Mouse (Mus musculus): ENCODE measurements around the gene Nup214. TPM values are rescaled to one million over a fixed set of nuclear protein-coding genes. Genes with fewer than 3 reads are reported as not detected.

Gene Nup214
- total RNA-seq, 1 experiment, result 74.3 TPM

DNA sequence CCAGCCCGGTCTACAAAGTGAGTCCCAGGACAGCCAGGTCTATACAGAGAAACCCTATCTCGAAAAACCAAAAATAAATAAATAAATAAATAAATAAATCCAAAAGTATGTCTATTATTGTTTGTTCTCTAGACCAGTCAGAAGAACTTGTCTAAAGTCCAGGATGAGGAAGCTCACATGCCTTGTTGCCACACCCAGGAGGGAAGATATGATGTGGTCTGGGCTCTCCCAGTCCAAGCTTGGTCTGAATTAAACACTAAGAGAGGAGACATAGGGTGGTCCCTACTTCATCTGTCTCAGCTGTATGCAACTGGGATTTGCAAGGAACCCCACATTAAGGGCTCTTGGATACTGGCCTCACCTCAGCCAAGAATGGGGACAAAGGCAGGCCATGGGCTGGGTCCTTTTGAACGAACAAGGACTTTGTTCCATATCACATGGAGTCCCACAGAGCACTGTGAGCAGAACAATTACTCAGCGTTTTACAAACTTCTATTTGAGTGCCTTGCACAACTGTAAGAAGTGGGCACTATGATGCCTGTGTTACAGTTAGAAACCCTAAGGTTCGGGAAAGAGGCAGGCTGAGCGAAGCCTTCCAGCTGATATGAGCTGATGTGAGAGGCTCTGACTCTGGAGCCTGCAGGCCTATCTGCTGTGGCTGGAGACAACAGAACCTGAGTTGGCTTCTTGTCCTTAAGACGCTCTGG is 119.9 kb downstream of the Nup214 start:
- no peak for DNase-seq (ENCODE audit: low read depth, low spot score)
- in situ Hi-C loops (cut with MboI; ENCODE audit: low sequenced_read_pairs in 2 of 2, unreplicated experiment in 2 of 2), result no loop called here
- H3K27ac ChIP-seq (ENCODE audit: insufficient read depth, low read depth, low read length, poor library complexity, severe bottlenecking), result no peak overlapping the region
- H3K4me3 ChIP-seq (ENCODE audit: insufficient read depth in 1 of 2, low read depth in 1 of 2, low read length in 2 of 2, poor library complexity in 1 of 2, severe bottlenecking in 1 of 2), result no peak overlapping the region
- H3K9me3 ChIP-seq (ENCODE audit: control insufficient read depth, insufficient read depth, low read depth, low read length), result no peaks in the 10 kb centered on the region
- TF ChIP-seq CHD2 (IDR thresholded peaks at IDR 0.05; ENCODE audit: low read depth, low read length) (no peak), MAFK (IDR thresholded peaks at IDR 0.05; ENCODE audit: insufficient read depth, low read depth, low read length) (no peak), HCFC1 (IDR thresholded peaks at IDR 0.05; ENCODE audit: borderline replicate concordance, insufficient read depth, low read length) (no peak), ZNF384 (IDR thresholded peaks at IDR 0.05; ENCODE audit: low read depth, low read length) (no peak), ZC3H11A (IDR thresholded peaks at IDR 0.05; ENCODE audit: borderline replicate concordance, low read depth, low read length) (no peak)
- no peak overlapping the region for H3K9ac ChIP-seq (ENCODE audit: insufficient read depth, low read depth, low read length, poor library complexity, severe bottlenecking)
- H3K4me1 ChIP-seq (ENCODE audit: control insufficient read depth in 2 of 2, insufficient read depth in 2 of 2, low read length in 2 of 2, poor library complexity in 1 of 2), result peaks cover 2 to 6% of the 10 kb centered on the region in 2 experiments; a peak in 1 of 4 replicates
- no peaks in the 10 kb centered on the region for H3K36me3 ChIP-seq (ENCODE audit: control insufficient read depth, insufficient read depth, low read length, poor library complexity, severe bottlenecking)

- in situ Hi-C loops (cut with MboI; ENCODE audit: low sequenced_read_pairs in 2 of 2, unreplicated experiment in 2 of 2), result no loop called here
- H3K4me3 ChIP-seq (ENCODE audit: insufficient read depth in 1 of 2, low read depth in 1 of 2, low read length in 2 of 2, poor library complexity in 1 of 2, severe bottlenecking in 1 of 2), result peak within 1 kb of the TSS; percentile 40 to 65
- TF ChIP-seq HCFC1 (IDR thresholded peaks at IDR 0.05; ENCODE audit: borderline replicate concordance, insufficient read depth, low read length), result peak; percentile 90
- no peak for TF ChIP-seq CHD2 (IDR thresholded peaks at IDR 0.05; ENCODE audit: low read depth, low read length)
- peak within 1 kb of the TSS; percentile 23; the same call in 1 of the 2 replicates for H3K9ac ChIP-seq (ENCODE audit: insufficient read depth, low read depth, low read length, poor library complexity, severe bottlenecking)
- H3K27ac ChIP-seq (ENCODE audit: insufficient read depth, low read depth, low read length, poor library complexity, severe bottlenecking), result no peak within 1 kb of the TSS
- peaks cover 2 to 5% of the 10 kb centered on the region in 2 experiments; a peak in 1 of 4 replicates for H3K4me1 ChIP-seq (ENCODE audit: control insufficient read depth in 2 of 2, insufficient read depth in 2 of 2, low read length in 2 of 2, poor library complexity in 1 of 2)
- no peak for DNase-seq (ENCODE audit: low read depth, low spot score)
- no peaks in the 10 kb centered on the region for H3K9me3 ChIP-seq (ENCODE audit: control insufficient read depth, insufficient read depth, low read depth, low read length)
- H3K36me3 ChIP-seq (ENCODE audit: control insufficient read depth, insufficient read depth, low read length, poor library complexity, severe bottlenecking), result no peaks in the 10 kb centered on the region
Observed at GRCm38 (mm10) chr2:32095351-32096121, 121.3 kb downstream of the Nup214 start, which contains the start of gene Plpp7. Gene Plpp7, plus strand, starts transcription at chr2:32095528.

GRCm38 (mm10) chr2:32096122-32096420 is 121.8 kb downstream of the Nup214 start:
- TF ChIP-seq HCFC1 (IDR thresholded peaks at IDR 0.05; ENCODE audit: borderline replicate concordance, insufficient read depth, low read length) (no peak), CHD2 (IDR thresholded peaks at IDR 0.05; ENCODE audit: low read depth, low read length) (no peak), MAFK (IDR thresholded peaks at IDR 0.05; ENCODE audit: insufficient read depth, low read depth, low read length) (no peak), ZC3H11A (IDR thresholded peaks at IDR 0.05; ENCODE audit: borderline replicate concordance, low read depth, low read length) (no peak), ZNF384 (IDR thresholded peaks at IDR 0.05; ENCODE audit: low read depth, low read length) (no peak)
- no peak for DNase-seq (ENCODE audit: low read depth, low spot score)
- Histone ChIP-seq H3K4me3 (ENCODE audit: insufficient read depth in 1 of 2, low read depth in 1 of 2, low read length in 2 of 2, poor library complexity in 1 of 2, severe bottlenecking in 1 of 2) (peak overlapping the region; percentile 40 to 65), H3K9ac (ENCODE audit: insufficient read depth, low read depth, low read length, poor library complexity, severe bottlenecking) (peak overlapping the region; percentile 23; the same call in 1 of the 2 replicates), H3K27ac (ENCODE audit: insufficient read depth, low read depth, low read length, poor library complexity, severe bottlenecking) (no peak overlapping the region), H3K4me1 (ENCODE audit: control insufficient read depth in 2 of 2, insufficient read depth in 2 of 2, low read length in 2 of 2, poor library complexity in 1 of 2) (peaks cover 2 to 5% of the 10 kb centered on the region in 2 experiments; a peak in 1 of 4 replicates), H3K9me3 (ENCODE audit: control insufficient read depth, insufficient read depth, low read depth, low read length) (no peaks in the 10 kb centered on the region), H3K36me3 (ENCODE audit: control insufficient read depth, insufficient read depth, low read length, poor library complexity, severe bottlenecking) (no peaks in the 10 kb centered on the region)
- in situ Hi-C loops (cut with MboI; ENCODE audit: low sequenced_read_pairs in 2 of 2, unreplicated experiment in 2 of 2), result no loop called here

- no peaks in the 10 kb centered on the region for H3K9me3 ChIP-seq (ENCODE audit: control insufficient read depth, insufficient read depth, low read depth, low read length)
- peak overlapping the region; percentile 51 to 59 for H3K4me3 ChIP-seq (ENCODE audit: insufficient read depth in 1 of 2, low read depth in 1 of 2, low read length in 2 of 2, poor library complexity in 1 of 2, severe bottlenecking in 1 of 2)
- in situ Hi-C loops (cut with MboI; ENCODE audit: low sequenced_read_pairs in 2 of 2, unreplicated experiment in 2 of 2), result no loop called here
- DNase-seq (ENCODE audit: low read depth, low spot score), result no peak
- H3K27ac ChIP-seq (ENCODE audit: insufficient read depth, low read depth, low read length, poor library complexity, severe bottlenecking), result no peak overlapping the region
- no peak for TF ChIP-seq ZC3H11A (IDR thresholded peaks at IDR 0.05; ENCODE audit: borderline replicate concordance, low read depth, low read length)
- TF ChIP-seq ZNF384 (IDR thresholded peaks at IDR 0.05; ENCODE audit: low read depth, low read length), result no peak
- no peak for TF ChIP-seq HCFC1 (IDR thresholded peaks at IDR 0.05; ENCODE audit: borderline replicate concordance, insufficient read depth, low read length)
- TF ChIP-seq MAFK (IDR thresholded peaks at IDR 0.05; ENCODE audit: insufficient read depth, low read depth, low read length), result no peak
- TF ChIP-seq CHD2 (IDR thresholded peaks at IDR 0.05; ENCODE audit: low read depth, low read length), result no peak
- H3K36me3 ChIP-seq (ENCODE audit: control insufficient read depth, insufficient read depth, low read length, poor library complexity, severe bottlenecking), result no peaks in the 10 kb centered on the region
- H3K9ac ChIP-seq (ENCODE audit: insufficient read depth, low read depth, low read length, poor library complexity, severe bottlenecking), result no peak overlapping the region
- peaks cover 0 to 7% of the 10 kb centered on the region in 2 experiments; a peak in 1 of 4 replicates for H3K4me1 ChIP-seq (ENCODE audit: control insufficient read depth in 2 of 2, insufficient read depth in 2 of 2, low read length in 2 of 2, poor library complexity in 1 of 2)
Observed at GRCm38 (mm10) chr2:32102944-32103343, 128.7 kb downstream of the Nup214 start.

Data from ES-E14 (cell line).